Mouse (Mus musculus): Measurements from ENCODE around the gene Rab4a. TPM values are rescaled to one million over a fixed set of nuclear protein-coding genes. Genes with fewer than 3 reads are reported as not detected.

Rab4a gene
- polyA plus RNA-seq, 1 experiment from 2014 or later: 55.9 TPM

DNA sequence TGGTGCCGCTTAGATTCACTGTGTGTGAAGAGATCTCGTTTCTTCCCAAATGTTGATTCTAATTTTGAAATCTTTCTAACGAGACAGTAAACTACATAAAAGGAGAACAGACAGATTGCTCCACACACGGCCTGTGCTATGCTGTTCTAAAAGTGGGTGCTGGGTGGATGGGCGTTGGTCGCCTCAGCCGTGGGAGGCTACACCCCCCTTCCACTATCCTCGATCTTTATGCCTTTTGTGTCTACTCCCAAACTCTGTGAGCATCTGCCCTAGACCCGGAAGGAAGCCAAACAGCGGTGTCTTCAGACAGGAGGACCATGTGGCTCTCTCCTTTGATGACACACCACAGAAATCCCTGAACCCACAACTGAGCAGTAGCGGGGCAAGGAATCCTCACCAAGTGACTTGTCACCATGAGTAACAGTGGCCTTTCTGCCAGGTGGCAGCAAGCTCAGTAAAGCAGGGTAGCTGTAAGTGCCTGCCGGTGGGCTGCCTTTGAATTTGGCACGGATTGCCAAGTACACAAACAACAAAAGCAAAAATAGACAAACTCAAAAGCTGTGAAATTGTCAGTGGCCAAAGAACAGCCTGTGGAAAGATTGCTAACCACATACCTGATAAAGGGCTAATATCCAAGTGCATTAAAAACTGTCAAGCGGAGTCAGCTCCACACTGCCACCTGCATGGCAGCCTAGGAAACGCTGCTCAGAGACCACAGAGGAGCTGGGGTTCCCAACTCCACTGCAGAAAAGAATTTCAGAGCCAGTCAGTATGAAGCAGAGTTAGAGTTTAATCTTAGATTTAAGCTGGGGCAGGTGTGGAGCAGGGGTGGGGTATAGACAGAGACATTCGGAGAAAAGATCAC lies 37.1 kb upstream of the Rab4a start:
- ATAC-seq (ENCODE audit: insufficient number of reproducible peaks, insufficient read depth, low FRiP score, low TSS enrichment): no peak
- H3K4me2 ChIP-seq (replicated peaks): no peak overlapping the region
- WGBS: 69% methylated on average over 16 of the region's 16 CpGs

DNA sequence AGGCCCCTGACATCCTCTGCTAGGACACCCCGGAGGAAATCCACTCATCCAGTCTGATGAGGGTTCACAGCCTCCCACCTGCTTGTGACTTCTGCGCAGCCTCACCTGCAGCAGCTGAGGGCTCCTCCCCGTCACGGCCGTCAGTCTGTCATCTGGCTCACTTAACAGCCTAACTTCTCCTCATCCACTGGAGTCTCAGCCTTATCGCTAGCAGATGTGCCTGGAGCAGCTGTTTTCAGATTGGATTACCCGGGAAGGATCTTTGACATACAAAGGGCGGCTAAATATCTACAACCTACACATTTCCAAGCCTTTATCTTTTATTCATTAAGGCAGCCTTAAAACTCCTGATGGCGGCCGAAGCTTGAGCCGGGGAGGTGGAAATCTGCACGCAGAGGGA lies 32.3 kb upstream of the Rab4a start:
- H3K4me3 ChIP-seq: no peak overlapping the region
- H3K36me3 ChIP-seq: no peaks in the 10 kb centered on the region
- H3K9ac ChIP-seq: no peak overlapping the region
- H3K4me1 ChIP-seq: no peaks in the 10 kb centered on the region
- H3K9me3 ChIP-seq: no peaks in the 10 kb centered on the region
- 42% methylated on average over 12 of the region's 12 CpGs for WGBS
- no peak overlapping the region for H3K4me2 ChIP-seq (replicated peaks)
- no peak for ATAC-seq (ENCODE audit: insufficient number of reproducible peaks, insufficient read depth, low FRiP score, low TSS enrichment)
- no peak overlapping the region for H3K27ac ChIP-seq
- H3K27me3 ChIP-seq: 0 out of 2 replicates have a peak, but pooled peaks cover 3% of the 10 kb centered on the region

More for the DNA sequence above, 37.1 kb upstream of the Rab4a start:
- Histone ChIP-seq H3K9ac (no peak overlapping the region), H3K27ac (no peak overlapping the region), H3K27me3 (peaks cover 8% of the 10 kb centered on the region; the same call in 1 of the 2 replicates), H3K4me3 (no peak overlapping the region), H3K4me1 (no peaks in the 10 kb centered on the region), H3K9me3 (no peaks in the 10 kb centered on the region), H3K36me3 (no peaks in the 10 kb centered on the region)

DNA sequence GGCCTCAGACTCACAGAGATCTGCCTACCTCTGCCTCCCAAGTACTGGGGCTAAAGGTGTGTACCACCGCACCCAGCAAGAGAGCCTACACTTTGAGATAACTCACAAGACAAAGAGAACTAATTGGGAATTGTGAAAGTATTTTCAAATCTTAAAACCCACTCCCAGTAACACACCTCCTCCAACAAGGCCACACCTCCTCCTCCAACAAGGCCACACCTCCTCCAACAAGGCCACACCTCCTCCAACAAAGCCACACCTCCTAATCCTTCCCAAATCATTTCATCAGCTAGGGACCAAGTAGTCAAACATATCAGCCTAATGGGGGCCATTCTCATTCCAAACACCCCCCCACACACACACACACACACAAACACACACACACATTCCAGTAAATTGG lies 31.3 kb upstream of the Rab4a start:
- H3K4me2 ChIP-seq (replicated peaks): no peak overlapping the region
- WGBS: 100% methylated on average over 1 of the region's 1 CpGs
- H3K4me1 ChIP-seq: no peaks in the 10 kb centered on the region
- H3K27ac ChIP-seq: no peak overlapping the region
- H3K4me3 ChIP-seq: no peak overlapping the region
- no peaks in the 10 kb centered on the region for H3K36me3 ChIP-seq
- H3K9ac ChIP-seq: no peak overlapping the region
- no peaks in the 10 kb centered on the region for H3K27me3 ChIP-seq
- no peak for ATAC-seq (ENCODE audit: insufficient number of reproducible peaks, insufficient read depth, low FRiP score, low TSS enrichment)
- no peaks in the 10 kb centered on the region for H3K9me3 ChIP-seq

DNA sequence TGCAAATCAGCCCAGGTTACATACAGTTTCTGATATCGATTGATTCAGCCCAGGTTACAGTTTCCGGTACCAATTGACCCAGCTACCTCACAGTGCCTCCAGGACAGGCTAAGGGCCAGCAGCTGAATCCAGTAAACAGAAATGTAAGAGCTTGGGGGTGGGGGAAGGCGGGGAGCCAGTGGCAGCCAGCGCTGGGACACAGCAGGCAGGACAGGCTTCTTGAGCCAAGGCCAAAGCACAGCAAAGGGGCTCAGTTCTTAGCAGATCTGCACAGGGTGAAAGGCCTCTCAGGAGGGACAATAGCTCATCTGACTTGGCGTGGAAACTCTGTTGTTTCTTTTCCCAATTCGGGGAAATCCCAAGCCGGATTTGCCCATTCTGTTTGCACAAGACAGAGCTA lies 28.5 kb upstream of the Rab4a start:
- Histone ChIP-seq H3K4me1 (peaks cover 8% of the 10 kb centered on the region), H3K36me3 (no peaks in the 10 kb centered on the region), H3K9me3 (no peaks in the 10 kb centered on the region), H3K27ac (no peak overlapping the region), H3K27me3 (no peaks in the 10 kb centered on the region), H3K9ac (no peak overlapping the region), H3K4me2 (replicated peaks) (no peak overlapping the region), H3K4me3 (no peak overlapping the region)
- WGBS: 53% methylated on average over 7 of the region's 7 CpGs
- ATAC-seq (ENCODE audit: insufficient number of reproducible peaks, insufficient read depth, low FRiP score, low TSS enrichment): no peak

DNA sequence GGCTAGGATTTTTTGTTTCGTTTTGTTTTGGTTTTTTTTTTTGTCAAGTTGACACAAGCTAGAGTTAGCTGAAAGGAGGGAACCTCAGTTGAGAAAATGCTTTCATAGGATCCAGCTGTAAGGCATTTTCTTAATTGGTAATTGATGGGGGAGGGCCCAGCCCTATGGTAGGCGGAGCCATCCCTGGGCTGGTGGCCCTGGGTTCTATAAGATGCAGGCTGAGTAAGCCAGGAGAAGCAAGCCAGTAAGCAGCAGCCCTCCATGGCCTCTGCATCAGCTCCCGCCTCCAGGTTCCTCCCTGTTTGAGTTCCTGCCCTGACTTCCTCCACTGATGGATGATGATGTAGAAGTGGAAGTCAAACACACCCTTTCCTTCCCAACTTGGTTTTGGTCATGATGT lies 25.3 kb upstream of the Rab4a start:
- H3K4me2 ChIP-seq (replicated peaks): no peak overlapping the region
- H3K4me3 ChIP-seq: no peak overlapping the region
- no peaks in the 10 kb centered on the region for H3K27me3 ChIP-seq
- no peak overlapping the region for H3K9ac ChIP-seq
- H3K27ac ChIP-seq: no peak overlapping the region
- no peaks in the 10 kb centered on the region for H3K36me3 ChIP-seq
- ATAC-seq (ENCODE audit: insufficient number of reproducible peaks, insufficient read depth, low FRiP score, low TSS enrichment): no peak
- no peaks in the 10 kb centered on the region for H3K9me3 ChIP-seq
- 32% methylated on average over 3 of the region's 3 CpGs for WGBS
- H3K4me1 ChIP-seq: peaks cover 8% of the 10 kb centered on the region

DNA sequence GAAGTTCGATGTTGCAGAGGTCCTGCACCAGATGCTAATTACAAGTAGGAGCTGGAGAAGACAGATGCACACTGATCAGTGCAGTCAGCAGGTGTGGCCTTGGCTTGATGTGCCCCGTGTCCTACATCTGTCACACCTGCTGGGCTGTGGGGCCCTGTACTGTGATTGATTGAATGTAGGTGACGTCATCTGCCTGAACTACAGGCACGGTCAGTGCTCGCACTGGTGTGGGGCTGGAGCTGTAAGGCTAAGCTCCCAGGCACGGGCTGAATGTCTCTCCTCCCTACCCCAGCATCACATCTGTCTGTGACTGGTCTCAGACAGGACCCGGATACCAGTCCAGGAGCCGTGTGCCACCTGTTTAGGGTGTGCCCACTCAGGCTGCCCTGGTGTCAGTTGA lies 24.5 kb upstream of the Rab4a start:
- Histone ChIP-seq H3K9ac (no peak overlapping the region), H3K4me1 (peaks cover 8% of the 10 kb centered on the region), H3K27ac (no peak overlapping the region), H3K4me3 (no peak overlapping the region), H3K36me3 (no peaks in the 10 kb centered on the region), H3K9me3 (no peaks in the 10 kb centered on the region), H3K27me3 (no peaks in the 10 kb centered on the region), H3K4me2 (replicated peaks) (no peak overlapping the region)
- no peak for ATAC-seq (ENCODE audit: insufficient number of reproducible peaks, insufficient read depth, low FRiP score, low TSS enrichment)
- WGBS: 55% methylated on average over 8 of the region's 8 CpGs

DNA sequence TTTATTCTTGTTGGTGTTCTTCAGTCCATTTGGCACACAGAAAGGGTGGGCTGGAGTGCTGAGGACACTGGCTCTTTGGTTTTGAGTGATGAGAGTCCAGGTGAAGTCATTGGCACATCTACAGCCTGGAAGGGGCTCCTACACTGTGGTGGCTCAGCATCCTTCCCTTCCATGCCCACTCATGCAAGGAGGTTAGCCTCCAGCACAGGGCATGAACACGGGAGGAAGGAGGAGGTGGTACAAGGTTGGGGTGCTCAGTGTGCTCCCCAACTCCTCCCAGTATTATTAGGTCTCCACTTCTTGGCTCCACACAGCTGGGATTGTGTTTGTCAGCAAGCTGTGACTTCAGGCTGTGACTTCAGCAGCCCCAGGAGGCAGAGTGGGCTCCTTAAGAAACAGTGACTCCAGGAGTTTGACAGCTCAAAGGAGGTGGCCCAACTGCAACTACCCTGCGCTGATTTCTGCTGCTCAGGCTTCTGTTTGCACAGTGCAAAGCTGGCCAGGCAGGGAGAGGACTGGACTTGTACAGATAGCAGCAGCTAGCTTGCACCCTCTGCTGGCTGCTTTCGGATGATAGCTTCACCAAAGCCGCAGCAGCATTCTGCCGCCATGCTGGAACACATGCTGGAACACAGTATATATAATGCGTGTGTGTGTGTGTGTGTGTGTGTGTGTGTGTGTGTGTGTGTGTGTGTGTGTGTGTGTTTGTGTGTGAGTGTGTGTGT lies 22.1 kb upstream of the Rab4a start:
- 9% methylated on average over 6 of the region's 6 CpGs for WGBS
- no peaks in the 10 kb centered on the region for H3K27me3 ChIP-seq

DNA sequence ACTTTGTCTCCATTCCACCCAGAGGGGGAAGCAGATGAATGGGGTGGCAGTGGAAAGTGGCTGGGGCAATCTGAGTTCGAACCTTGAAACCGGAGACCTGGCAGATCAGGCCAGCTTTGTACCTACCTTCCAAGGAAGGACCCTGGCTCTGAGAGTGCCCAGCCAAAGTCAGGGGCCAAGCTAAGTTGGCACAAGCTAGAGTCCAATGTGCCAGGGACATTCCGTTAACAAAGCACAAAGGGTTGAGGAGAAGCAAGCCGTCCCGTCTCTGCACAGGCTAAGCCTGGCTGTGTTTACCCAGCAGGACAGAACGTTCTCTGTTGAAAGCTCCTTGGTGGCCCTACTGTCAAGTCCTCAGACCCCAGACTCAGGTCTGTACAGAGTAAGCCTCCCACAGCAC lies 19.6 kb upstream of the Rab4a start:
- Histone ChIP-seq H3K4me1 (peaks cover 6% of the 10 kb centered on the region; the same call in 1 of the 2 replicates), H3K4me2 (replicated peaks) (no peak overlapping the region), H3K9ac (no peak overlapping the region), H3K27me3 (no peaks in the 10 kb centered on the region), H3K36me3 (no peaks in the 10 kb centered on the region), H3K27ac (peak overlapping the region; percentile 41; the same call in 1 of the 2 replicates), H3K9me3 (no peaks in the 10 kb centered on the region), H3K4me3 (no peak overlapping the region)
- WGBS: 65% methylated on average over 6 of the region's 6 CpGs
- no peak for ATAC-seq (ENCODE audit: insufficient number of reproducible peaks, insufficient read depth, low FRiP score, low TSS enrichment)

More for the DNA sequence above, 22.1 kb upstream of the Rab4a start:
- no peaks in the 10 kb centered on the region for H3K36me3 ChIP-seq
- no peak overlapping the region for H3K4me3 ChIP-seq
- peak; percentile 52; the same call in 1 of the 2 replicates for ATAC-seq (ENCODE audit: insufficient number of reproducible peaks, insufficient read depth, low FRiP score, low TSS enrichment)
- peaks cover 12% of the 10 kb centered on the region for H3K4me1 ChIP-seq
- no peak overlapping the region for H3K4me2 ChIP-seq (replicated peaks)
- H3K9ac ChIP-seq: no peak overlapping the region
- no peaks in the 10 kb centered on the region for H3K9me3 ChIP-seq
- H3K27ac ChIP-seq: no peak overlapping the region

DNA sequence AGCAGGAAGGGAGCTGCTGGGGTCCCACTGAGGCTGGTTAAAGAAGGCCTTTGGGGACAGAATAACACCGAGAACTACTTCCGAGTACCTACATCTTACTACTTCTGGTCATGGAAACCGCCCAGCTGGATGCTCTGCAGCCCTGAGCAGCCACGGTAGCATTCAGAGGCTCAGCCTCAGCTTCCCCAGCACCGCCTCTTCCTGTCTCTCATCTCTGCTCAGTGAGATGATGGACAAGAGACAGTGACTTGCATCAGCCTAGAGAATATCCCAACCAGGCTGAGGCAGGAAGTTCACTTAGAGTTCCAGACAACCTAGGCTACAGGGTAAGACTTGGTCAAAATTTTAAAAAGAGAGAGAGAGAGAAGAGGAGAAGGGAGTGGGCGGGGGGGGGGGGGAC lies 19.1 kb upstream of the Rab4a start:
- no peak for ATAC-seq (ENCODE audit: insufficient number of reproducible peaks, insufficient read depth, low FRiP score, low TSS enrichment)
- 76% methylated on average over 6 of the region's 6 CpGs for whole genome bisulfite sequencing
- Histone ChIP-seq H3K9me3 (no peaks in the 10 kb centered on the region), H3K27ac (no peak overlapping the region), H3K9ac (no peak overlapping the region), H3K4me2 (replicated peaks) (no peak overlapping the region), H3K27me3 (no peaks in the 10 kb centered on the region), H3K4me1 (peaks cover 4% of the 10 kb centered on the region; the same call in 1 of the 2 replicates), H3K4me3 (no peak overlapping the region), H3K36me3 (no peaks in the 10 kb centered on the region)

DNA sequence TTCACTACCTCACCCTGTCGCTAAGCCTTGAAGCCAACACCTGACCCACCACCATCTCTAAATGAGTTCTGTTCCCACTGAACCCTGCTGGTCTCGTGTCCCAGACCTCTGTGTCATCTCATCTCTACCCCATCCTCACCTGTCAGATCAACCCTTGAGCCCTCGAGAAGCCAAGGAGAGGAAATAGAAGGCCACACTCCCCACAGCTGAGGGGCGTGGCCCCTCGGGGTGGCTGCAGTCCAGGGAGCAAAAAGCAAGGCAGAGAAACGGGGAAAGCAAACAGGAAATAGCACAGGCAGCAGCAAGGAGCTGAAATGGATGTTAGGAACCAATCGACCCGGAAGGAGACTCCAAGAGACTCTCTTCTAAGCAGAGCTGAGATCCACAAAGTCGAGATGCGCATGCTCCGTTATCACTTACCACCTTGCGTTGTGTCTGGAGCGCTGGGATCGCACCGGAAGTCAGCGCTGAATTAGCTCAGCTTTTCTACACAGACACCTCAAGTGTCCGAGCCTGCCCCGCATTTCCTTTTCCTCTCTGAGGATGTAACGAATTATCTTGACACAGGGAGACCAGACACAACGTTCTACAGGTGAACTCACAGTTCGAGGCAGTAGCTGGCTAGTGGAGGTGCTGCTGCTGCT lies 18.4 kb upstream of the Rab4a start:
- Histone ChIP-seq H3K27ac (no peak overlapping the region), H3K4me1 (peaks cover 4% of the 10 kb centered on the region; the same call in 1 of the 2 replicates), H3K4me3 (no peak overlapping the region), H3K9me3 (no peaks in the 10 kb centered on the region), H3K9ac (no peak overlapping the region), H3K36me3 (no peaks in the 10 kb centered on the region), H3K4me2 (replicated peaks) (no peak overlapping the region; the same call in 1 of the 2 replicates), H3K27me3 (no peaks in the 10 kb centered on the region)
- no peak for ATAC-seq (ENCODE audit: insufficient number of reproducible peaks, insufficient read depth, low FRiP score, low TSS enrichment)
- 59% methylated on average over 21 of the region's 21 CpGs for WGBS

DNA sequence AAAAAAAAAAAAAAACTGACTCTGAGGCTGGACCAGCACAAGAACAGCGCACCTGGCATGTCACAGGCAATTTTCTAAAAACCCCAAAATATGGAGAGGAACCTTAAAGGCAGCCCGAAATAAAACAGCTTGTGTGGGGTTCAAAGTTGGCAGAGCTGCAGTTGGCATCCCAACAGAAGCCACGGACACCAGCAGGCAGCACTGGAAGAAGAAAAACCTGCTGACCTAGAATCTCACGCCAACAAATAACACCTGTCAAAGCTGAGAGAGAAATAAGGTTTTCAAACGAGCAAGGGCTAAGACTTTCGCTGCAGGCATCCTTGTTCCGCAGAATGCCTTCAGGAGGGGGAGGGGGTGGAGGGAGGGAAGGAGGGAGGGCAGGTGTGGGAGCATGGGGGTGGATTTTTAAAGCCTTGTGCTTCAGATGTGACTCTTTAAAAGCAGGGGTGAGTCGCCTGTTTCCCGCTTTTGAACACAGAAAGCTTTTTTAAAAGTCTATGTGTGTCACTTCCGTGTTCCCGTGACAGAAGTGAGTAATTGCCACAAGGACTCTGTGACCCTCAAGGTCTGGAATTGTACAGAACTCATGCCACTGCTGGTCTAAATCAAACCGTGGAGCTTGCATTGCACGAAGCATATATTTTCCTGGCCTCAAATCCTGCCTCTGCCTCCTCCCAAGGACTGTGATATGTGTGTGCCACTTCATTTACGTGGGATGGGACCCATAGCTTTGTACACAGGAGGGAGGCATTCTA lies 17.2 kb upstream of the Rab4a start:
- Histone ChIP-seq H3K27me3 (no peaks in the 10 kb centered on the region), H3K4me3 (no peak overlapping the region), H3K9ac (no peak overlapping the region), H3K4me1 (peaks cover 4% of the 10 kb centered on the region; the same call in 1 of the 2 replicates), H3K27ac (no peak overlapping the region), H3K4me2 (replicated peaks) (no peak overlapping the region), H3K36me3 (no peaks in the 10 kb centered on the region), H3K9me3 (no peaks in the 10 kb centered on the region)
- 46% methylated on average over 14 of the region's 14 CpGs for WGBS
- no peak for ATAC-seq (ENCODE audit: insufficient number of reproducible peaks, insufficient read depth, low FRiP score, low TSS enrichment)

All from embryonic facial prominence, embryonic 12.5 days (tissue).